Mouse (Mus musculus): Measurements from ENCODE around the gene Rnf130. TPM values are rescaled to one million over a fixed set of nuclear protein-coding genes. Genes with fewer than 3 reads are reported as not detected.
A peak's percentile ranks its signal among the peaks of the same experiment; 100 is the strongest.

Gene Rnf130
- 41.0 and 47.9 TPM in 2 replicates for polyA plus RNA-seq (2015; fragmentation: Nextera tagmentation; extraction: Ambion mirVana)

GRCm38 (mm10) chr11:50024833-50025720, at the start of gene Rnf130:
TSS of gene Rnf130 (plus strand) at chr11:50025346.
- H3K27ac ChIP-seq = peak within 1 kb of the TSS; percentile 91
- H3K27me3 ChIP-seq (replicated peaks) = no peaks in the 10 kb centered on the region
- H3K9ac ChIP-seq = peak within 1 kb of the TSS; percentile 94
- WGBS = under 1% methylated on average over 107 of the region's 129 CpGs
- peak within 1 kb of the TSS; percentile 92 for H3K4me2 ChIP-seq (replicated peaks)
- H3K4me3 ChIP-seq (replicated peaks) = peak within 1 kb of the TSS; percentile 84
- peak; percentile 95 for ATAC-seq
- H3K36me3 ChIP-seq = no peaks in the 10 kb centered on the region
- peaks cover 5% of the 10 kb centered on the region for H3K4me1 ChIP-seq (replicated peaks)
- no peaks in the 10 kb centered on the region for H3K9me3 ChIP-seq

GRCm38 (mm10) chr11:49977963-49978568, 47.1 kb upstream of the Rnf130 start:
- Histone ChIP-seq H3K36me3 (no peaks in the 10 kb centered on the region), H3K9ac (no peak overlapping the region), H3K27ac (no peak overlapping the region), H3K4me1 (replicated peaks) (no peaks in the 10 kb centered on the region), H3K27me3 (replicated peaks) (no peaks in the 10 kb centered on the region), H3K9me3 (no peaks in the 10 kb centered on the region), H3K4me3 (replicated peaks) (no peak overlapping the region), H3K4me2 (replicated peaks) (no peak overlapping the region)
- WGBS = 83% methylated on average over 10 of the region's 10 CpGs
- no peak for ATAC-seq

DNA sequence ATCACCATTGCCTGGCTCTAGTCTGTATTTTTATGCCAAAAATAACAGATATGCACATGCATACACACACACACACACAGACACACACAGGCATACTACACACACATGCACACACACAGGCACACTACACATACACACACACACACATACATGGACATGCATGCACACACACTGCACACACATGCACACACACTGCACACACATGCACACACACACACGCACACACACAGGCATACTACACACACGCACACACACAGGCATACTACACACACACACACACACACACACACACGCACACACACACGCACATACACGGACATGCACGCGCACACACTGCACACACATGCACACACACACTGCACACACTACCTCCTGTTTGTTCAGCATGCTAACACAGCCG, 46.2 kb upstream of the Rnf130 start:
- ATAC-seq = no peak
- Histone ChIP-seq H3K4me2 (replicated peaks) (no peak overlapping the region), H3K9ac (no peak overlapping the region), H3K36me3 (no peaks in the 10 kb centered on the region), H3K27ac (no peak overlapping the region), H3K27me3 (replicated peaks) (no peaks in the 10 kb centered on the region), H3K4me1 (replicated peaks) (no peaks in the 10 kb centered on the region), H3K4me3 (replicated peaks) (no peak overlapping the region), H3K9me3 (no peaks in the 10 kb centered on the region)
- WGBS = 91% methylated on average over 8 of the region's 8 CpGs

GRCm38 (mm10) chr11:49980681-49981235, 44.4 kb upstream of the Rnf130 start:
- H3K36me3 ChIP-seq = no peaks in the 10 kb centered on the region
- no peaks in the 10 kb centered on the region for H3K27me3 ChIP-seq (replicated peaks)
- ATAC-seq = no peak
- no peak overlapping the region for H3K4me2 ChIP-seq (replicated peaks)
- no peak overlapping the region for H3K4me3 ChIP-seq (replicated peaks)
- H3K4me1 ChIP-seq (replicated peaks) = no peaks in the 10 kb centered on the region
- no peak overlapping the region for H3K9ac ChIP-seq
- H3K9me3 ChIP-seq = no peaks in the 10 kb centered on the region
- 64% methylated on average over 6 of the region's 6 CpGs for WGBS
- H3K27ac ChIP-seq = no peak overlapping the region

GRCm38 (mm10) chr11:49981321-49981963, 43.7 kb upstream of the Rnf130 start:
- Histone ChIP-seq H3K27ac (no peak overlapping the region), H3K4me2 (replicated peaks) (no peak overlapping the region), H3K27me3 (replicated peaks) (no peaks in the 10 kb centered on the region), H3K4me1 (replicated peaks) (no peaks in the 10 kb centered on the region), H3K9me3 (no peaks in the 10 kb centered on the region), H3K9ac (no peak overlapping the region), H3K36me3 (no peaks in the 10 kb centered on the region), H3K4me3 (replicated peaks) (no peak overlapping the region)
- ATAC-seq = 0 out of 2 replicates have a peak, but pooled peaks have one; percentile 51
- WGBS = 50% methylated on average over 7 of the region's 7 CpGs

DNA sequence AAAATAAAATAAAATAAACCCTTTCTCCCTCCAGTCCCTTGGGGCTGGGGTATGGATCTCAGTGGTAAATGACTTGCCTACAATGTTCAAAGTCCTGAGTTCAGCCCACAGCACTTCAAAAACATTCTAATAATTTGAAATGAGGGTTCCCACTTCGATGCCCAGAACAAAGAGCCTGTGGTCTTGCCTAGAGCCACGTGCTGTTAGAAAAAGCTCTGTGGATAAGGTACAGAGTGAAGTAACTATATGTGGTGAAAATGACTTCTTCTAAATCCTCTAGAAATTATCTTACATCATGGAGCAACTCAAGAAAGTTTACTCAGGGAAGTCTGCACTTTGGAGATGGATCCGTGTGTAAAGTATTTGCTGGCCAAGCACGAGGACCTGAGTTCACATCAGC, 43.1 kb upstream of the Rnf130 start:
- Histone ChIP-seq H3K9ac (no peak overlapping the region), H3K36me3 (no peaks in the 10 kb centered on the region), H3K27ac (no peak overlapping the region), H3K4me1 (replicated peaks) (no peaks in the 10 kb centered on the region), H3K9me3 (no peaks in the 10 kb centered on the region), H3K4me2 (replicated peaks) (no peak overlapping the region), H3K27me3 (replicated peaks) (no peaks in the 10 kb centered on the region), H3K4me3 (replicated peaks) (no peak overlapping the region)
- 82% methylated on average over 4 of the region's 4 CpGs for WGBS
- no peak for ATAC-seq

GRCm38 (mm10) chr11:49982881-49983280, 42.3 kb upstream of the Rnf130 start:
- H3K4me2 ChIP-seq (replicated peaks) = no peak overlapping the region
- H3K27me3 ChIP-seq (replicated peaks) = no peaks in the 10 kb centered on the region
- H3K36me3 ChIP-seq = no peaks in the 10 kb centered on the region
- H3K27ac ChIP-seq = no peak overlapping the region
- WGBS = 46% methylated on average over 4 of the region's 4 CpGs
- H3K4me1 ChIP-seq (replicated peaks) = no peaks in the 10 kb centered on the region
- H3K9ac ChIP-seq = no peak overlapping the region
- no peak for ATAC-seq
- no peak overlapping the region for H3K4me3 ChIP-seq (replicated peaks)
- H3K9me3 ChIP-seq = no peaks in the 10 kb centered on the region

GRCm38 (mm10) chr11:49983875-49984552, 41.1 kb upstream of the Rnf130 start:
- Histone ChIP-seq H3K36me3 (no peaks in the 10 kb centered on the region), H3K27me3 (replicated peaks) (no peaks in the 10 kb centered on the region), H3K9me3 (no peaks in the 10 kb centered on the region), H3K4me1 (replicated peaks) (no peaks in the 10 kb centered on the region), H3K9ac (no peak overlapping the region), H3K27ac (no peak overlapping the region), H3K4me2 (replicated peaks) (no peak overlapping the region), H3K4me3 (replicated peaks) (no peak overlapping the region)
- WGBS = 72% methylated on average over 4 of the region's 4 CpGs
- ATAC-seq = no peak

- Histone ChIP-seq H3K4me3 (replicated peaks) (no peak overlapping the region), H3K36me3 (no peaks in the 10 kb centered on the region), H3K9me3 (no peaks in the 10 kb centered on the region), H3K27ac (no peak overlapping the region), H3K27me3 (replicated peaks) (no peaks in the 10 kb centered on the region), H3K9ac (no peak overlapping the region), H3K4me1 (replicated peaks) (no peaks in the 10 kb centered on the region), H3K4me2 (replicated peaks) (no peak overlapping the region)
- 82% methylated on average over 4 of the region's 4 CpGs for WGBS
- ATAC-seq = no peak
These were observed 40.1 kb upstream of the Rnf130 start for GRCm38 (mm10) chr11:49985009-49985408.

GRCm38 (mm10) chr11:49986277-49987036, 38.7 kb upstream of the Rnf130 start:
- 26% methylated on average over 10 of the region's 10 CpGs for WGBS

DNA sequence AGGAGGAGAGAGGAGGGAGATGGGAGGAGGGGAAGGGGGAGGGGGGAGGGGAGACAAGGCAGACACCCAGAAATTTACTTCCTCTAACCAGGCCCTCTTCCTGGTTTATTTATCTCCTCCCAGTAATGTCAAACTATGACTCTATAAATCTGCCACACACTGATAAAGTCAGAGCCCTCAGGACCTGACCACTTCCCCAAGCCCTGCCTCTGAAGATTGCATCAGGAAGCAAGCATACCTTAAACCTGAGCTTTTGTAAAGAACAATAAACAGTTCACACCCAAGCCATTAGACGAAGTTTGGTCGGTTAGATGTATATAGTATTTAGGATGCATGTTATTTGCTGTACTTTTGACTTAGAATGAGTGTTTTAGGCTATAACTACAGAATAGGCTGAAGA, 30.6 kb upstream of the Rnf130 start:
- H3K9me3 ChIP-seq = no peaks in the 10 kb centered on the region
- WGBS = 15% methylated on average over 2 of the region's 2 CpGs
- H3K4me1 ChIP-seq (replicated peaks) = no peaks in the 10 kb centered on the region
- no peak overlapping the region for H3K4me2 ChIP-seq (replicated peaks)
- ATAC-seq = peak; percentile 91
- H3K27ac ChIP-seq = no peak overlapping the region
- H3K4me3 ChIP-seq (replicated peaks) = no peak overlapping the region
- no peaks in the 10 kb centered on the region for H3K27me3 ChIP-seq (replicated peaks)
- H3K36me3 ChIP-seq = no peaks in the 10 kb centered on the region
- no peak overlapping the region for H3K9ac ChIP-seq

More at GRCm38 (mm10) chr11:49986277-49987036, 38.7 kb upstream of the Rnf130 start:
- ATAC-seq = peak; percentile 84
- no peaks in the 10 kb centered on the region for H3K4me1 ChIP-seq (replicated peaks)
- no peak overlapping the region for H3K4me3 ChIP-seq (replicated peaks)
- H3K4me2 ChIP-seq (replicated peaks) = no peak overlapping the region
- H3K9ac ChIP-seq = no peak overlapping the region
- no peaks in the 10 kb centered on the region for H3K27me3 ChIP-seq (replicated peaks)
- H3K9me3 ChIP-seq = no peaks in the 10 kb centered on the region
- no peaks in the 10 kb centered on the region for H3K36me3 ChIP-seq
- no peak overlapping the region for H3K27ac ChIP-seq

All from intestine, embryonic 15.5 days (tissue).